Mouse (Mus musculus): ENCODE results near the gene Psmb6. TPM values are rescaled to one million over a fixed set of nuclear protein-coding genes. Genes with fewer than 3 reads are reported as not detected.
"Not testable (repeated sequence)": the region's sequence is repeated elsewhere in the genome, so short reads cannot be mapped to it uniquely, and the experiment has no call there.

The Psmb6 gene
- polyA plus RNA-seq, 1 experiment from 2014 or later: 727 TPM

DNA sequence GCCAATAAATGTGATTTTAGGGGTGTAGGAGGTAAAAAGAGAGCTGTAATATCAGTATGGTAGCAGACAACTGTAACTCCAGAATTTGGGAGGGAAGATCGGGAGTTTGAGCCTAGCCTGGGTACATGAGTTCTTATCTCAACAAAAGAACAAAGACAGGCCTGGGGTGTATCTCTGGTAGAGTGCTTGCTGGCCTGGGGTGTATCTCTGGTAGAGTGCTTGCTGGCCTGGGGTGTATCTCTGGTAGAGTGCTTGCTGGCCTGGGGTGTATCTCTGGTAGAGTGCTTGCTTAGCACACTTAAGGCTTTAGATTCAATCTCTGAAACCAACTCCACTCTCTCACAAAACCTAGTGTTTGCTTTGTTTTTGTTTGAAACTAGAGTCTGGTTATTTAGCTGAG lies 45.4 kb downstream of the Psmb6 start:
- not testable (repeated sequence) for H3K9ac ChIP-seq; H3K27me3 ChIP-seq; H3K36me3 ChIP-seq; ATAC-seq (ENCODE audit: insufficient number of reproducible peaks, low FRiP score, low TSS enrichment, low read depth); H3K9me3 ChIP-seq (replicated peaks); H3K27ac ChIP-seq (replicated peaks); H3K4me3 ChIP-seq (replicated peaks); H3K4me2 ChIP-seq (replicated peaks)
- peaks cover 17% of the 10 kb centered on the region; the same call in 1 of the 2 replicates for H3K4me1 ChIP-seq
- WGBS: 93% methylated on average over 1 of the region's 1 CpGs

- Histone ChIP-seq H3K4me1 (peaks cover 15% of the 10 kb centered on the region), H3K9me3 (replicated peaks) (no peaks in the 10 kb centered on the region), H3K4me2 (replicated peaks) (no peak overlapping the region), H3K9ac (no peak overlapping the region), H3K27ac (replicated peaks) (no peak overlapping the region), H3K4me3 (replicated peaks) (no peak overlapping the region), H3K27me3 (no peaks in the 10 kb centered on the region), H3K36me3 (no peaks in the 10 kb centered on the region)
- WGBS: 97% methylated on average over 1 of the region's 1 CpGs
- no peak for ATAC-seq (ENCODE audit: insufficient number of reproducible peaks, low FRiP score, low TSS enrichment, low read depth)
Observed at GRCm38 (mm10) chr11:70571641-70572040, 46.5 kb downstream of the Psmb6 start.

DNA sequence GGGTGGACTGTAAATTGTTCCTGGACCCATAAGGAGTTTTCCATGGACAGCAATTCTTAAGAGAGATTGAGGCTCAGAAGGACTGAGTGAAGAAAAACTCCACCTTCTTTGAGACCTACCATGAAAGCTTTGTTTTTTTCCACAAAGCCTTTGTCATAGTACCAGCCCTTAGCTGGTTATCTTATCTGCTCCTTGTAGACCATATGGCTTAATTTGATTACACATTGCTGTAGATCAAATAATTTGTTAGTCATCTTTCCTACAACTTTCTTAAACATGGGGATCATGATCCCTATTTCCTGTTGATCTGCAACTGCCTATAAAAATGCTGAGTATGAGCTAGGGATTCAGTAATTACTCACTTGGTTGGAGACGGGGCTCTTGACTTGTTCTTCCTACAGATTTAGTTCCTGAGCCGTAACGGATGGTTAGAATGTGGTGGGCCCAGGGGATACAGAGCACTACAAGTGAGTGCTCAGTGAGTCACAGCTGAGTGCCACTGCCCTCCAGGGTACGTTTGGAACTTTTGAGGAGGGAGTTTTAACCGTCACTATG lies 47.3 kb downstream of the Psmb6 start:
- H3K4me3 ChIP-seq (replicated peaks): no peak overlapping the region
- peaks cover 20% of the 10 kb centered on the region for H3K4me1 ChIP-seq
- no peaks in the 10 kb centered on the region for H3K27me3 ChIP-seq
- no peaks in the 10 kb centered on the region for H3K9me3 ChIP-seq (replicated peaks)
- H3K9ac ChIP-seq: no peak overlapping the region
- no peaks in the 10 kb centered on the region for H3K36me3 ChIP-seq
- no peak for ATAC-seq (ENCODE audit: insufficient number of reproducible peaks, low FRiP score, low TSS enrichment, low read depth)
- H3K27ac ChIP-seq (replicated peaks): no peak overlapping the region
- no peak overlapping the region for H3K4me2 ChIP-seq (replicated peaks)
- 43% methylated on average over 5 of the region's 5 CpGs for WGBS

DNA sequence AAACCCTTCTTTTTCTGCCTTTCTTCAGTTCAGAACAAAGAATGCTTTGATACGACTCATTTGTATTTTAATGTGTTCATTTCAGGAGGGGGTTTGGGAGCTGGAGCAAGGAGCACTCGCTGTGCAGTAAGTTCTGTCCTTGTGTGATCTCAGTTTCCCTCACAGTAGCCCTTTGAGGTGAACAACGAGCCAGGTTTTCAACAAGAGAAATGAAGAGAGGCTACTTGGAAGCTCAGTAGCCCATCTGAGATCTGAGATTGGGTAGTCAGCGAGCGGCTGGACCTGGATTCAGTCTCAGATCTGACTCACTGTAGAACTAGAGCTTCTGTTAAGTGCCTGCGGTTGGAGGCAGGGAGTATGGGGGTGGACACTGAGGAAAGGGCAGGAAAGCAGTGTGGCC lies 48.7 kb downstream of the Psmb6 start:
- Histone ChIP-seq H3K4me1 (peaks cover 34% of the 10 kb centered on the region), H3K27me3 (no peaks in the 10 kb centered on the region), H3K36me3 (no peaks in the 10 kb centered on the region), H3K27ac (replicated peaks) (no peak overlapping the region), H3K9ac (no peak overlapping the region), H3K4me3 (replicated peaks) (no peak overlapping the region), H3K4me2 (replicated peaks) (no peak overlapping the region), H3K9me3 (replicated peaks) (no peaks in the 10 kb centered on the region)
- ATAC-seq (ENCODE audit: insufficient number of reproducible peaks, low FRiP score, low TSS enrichment, low read depth): no peak
- WGBS: 79% methylated on average over 6 of the region's 6 CpGs

DNA sequence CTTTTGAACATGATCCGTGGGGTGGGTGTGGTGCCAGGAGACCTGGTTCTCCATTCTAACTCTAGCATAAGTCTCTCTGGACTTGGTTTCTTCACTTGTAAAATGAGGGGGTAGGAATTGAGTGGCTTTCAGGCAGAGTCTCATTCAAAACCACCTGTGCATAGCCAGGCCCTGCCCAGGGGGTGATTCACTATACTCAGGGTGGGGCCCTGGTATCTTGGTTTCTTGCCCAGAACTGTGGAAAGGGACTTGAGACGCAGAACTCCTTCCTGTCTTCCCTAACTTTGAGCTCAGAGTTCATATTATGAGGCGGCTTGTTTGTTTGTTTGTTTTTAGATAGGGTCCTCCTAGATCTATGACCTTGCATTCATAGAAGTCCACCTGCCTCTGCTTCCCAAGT lies 52.0 kb downstream of the Psmb6 start:
- Histone ChIP-seq H3K9me3 (replicated peaks) (no peaks in the 10 kb centered on the region), H3K27ac (replicated peaks) (peak overlapping the region; percentile 83), H3K4me1 (peaks cover 59% of the 10 kb centered on the region), H3K9ac (no peak overlapping the region), H3K27me3 (no peaks in the 10 kb centered on the region), H3K4me2 (replicated peaks) (no peak overlapping the region), H3K4me3 (replicated peaks) (no peak overlapping the region), H3K36me3 (no peaks in the 10 kb centered on the region)
- 53% methylated on average over 3 of the region's 3 CpGs for WGBS
- ATAC-seq (ENCODE audit: insufficient number of reproducible peaks, low FRiP score, low TSS enrichment, low read depth): 0 out of 2 replicates have a peak, but pooled peaks have one; percentile 48

Other genes with a start within 250 kb of the Psmb6 start
- gene Alox12e, start 202.7 kb upstream of the Psmb6 start, polyA plus RNA-seq (2015; fragmentation: Nextera tagmentation; extraction: Ambion mirVana): 5.9 and 6.9 TPM in 2 replicates
- gene Alox15, start 173.3 kb upstream of the Psmb6 start, polyA plus RNA-seq (2015; fragmentation: Nextera tagmentation; extraction: Ambion mirVana): 1.3 and 2.6 TPM in 2 replicates
- 33.6 and 35.0 TPM in 2 replicates for gene Pelp1, start 115.3 kb upstream of the Psmb6 start, polyA plus RNA-seq (2015; fragmentation: Nextera tagmentation; extraction: Ambion mirVana)
- 26.1 and 28.8 TPM in 2 replicates for gene Arrb2, start 92.7 kb upstream of the Psmb6 start, polyA plus RNA-seq (2015; fragmentation: Nextera tagmentation; extraction: Ambion mirVana)
- 37.0 and 42.9 TPM in 2 replicates for gene Med11, start 73.4 kb upstream of the Psmb6 start, polyA plus RNA-seq (2015; fragmentation: Nextera tagmentation; extraction: Ambion mirVana)
- 0.63 and 0.71 TPM in 2 replicates for gene Zmynd15, start 65.9 kb upstream of the Psmb6 start, polyA plus RNA-seq (2015; fragmentation: Nextera tagmentation; extraction: Ambion mirVana)
- 4.1 and 4.5 TPM in 2 replicates for gene Cxcl16, start 65.4 kb upstream of the Psmb6 start, polyA plus RNA-seq (2015; fragmentation: Nextera tagmentation; extraction: Ambion mirVana)
- gene Tm4sf5, start 20.1 kb upstream of the Psmb6 start, polyA plus RNA-seq (2015; fragmentation: Nextera tagmentation; extraction: Ambion mirVana): 1.1 TPM in 1 of 2 replicates, not detected in the other
- gene Vmo1, start 10.8 kb upstream of the Psmb6 start, polyA plus RNA-seq (2015; fragmentation: Nextera tagmentation; extraction: Ambion mirVana): 0.35 and 0.60 TPM in 2 replicates
- 0.44 and 0.59 TPM in 2 replicates for gene Gltpd2, start 6.2 kb upstream of the Psmb6 start, polyA plus RNA-seq (2015; fragmentation: Nextera tagmentation; extraction: Ambion mirVana)
- gene Gm40193, start 7.6 kb downstream of the Psmb6 start, polyA plus RNA-seq (2015; fragmentation: Nextera tagmentation; extraction: Ambion mirVana): 1.1 and 3.3 TPM in 2 replicates
- gene Pld2, start 14.7 kb downstream of the Psmb6 start, polyA plus RNA-seq (2015; fragmentation: Nextera tagmentation; extraction: Ambion mirVana): 10.3 and 13.2 TPM in 2 replicates
- gene Mink1, start 37.5 kb downstream of the Psmb6 start, polyA plus RNA-seq (2015; fragmentation: Nextera tagmentation; extraction: Ambion mirVana): 16.7 and 20.3 TPM in 2 replicates
- gene 4930544D05Rik, start 90.5 kb downstream of the Psmb6 start, polyA plus RNA-seq (2015; fragmentation: Nextera tagmentation; extraction: Ambion mirVana): not detected in 2 replicates
- 0.49 and 0.65 TPM in 2 replicates for gene Chrne, start 93.8 kb downstream of the Psmb6 start, polyA plus RNA-seq (2015; fragmentation: Nextera tagmentation; extraction: Ambion mirVana)
- gene Gp1ba, start 113.8 kb downstream of the Psmb6 start, polyA plus RNA-seq (2015; fragmentation: Nextera tagmentation; extraction: Ambion mirVana): 0.23 and 0.32 TPM in 2 replicates
- 129 and 147 TPM in 2 replicates for gene Rnf167, start 121.9 kb downstream of the Psmb6 start, polyA plus RNA-seq (2015; fragmentation: Nextera tagmentation; extraction: Ambion mirVana)
- gene Slc25a11, start 122.1 kb downstream of the Psmb6 start, polyA plus RNA-seq (2015; fragmentation: Nextera tagmentation; extraction: Ambion mirVana): 171 and 176 TPM in 2 replicates
- gene Pfn1, start 129.3 kb downstream of the Psmb6 start, polyA plus RNA-seq (2015; fragmentation: Nextera tagmentation; extraction: Ambion mirVana): 1,669 and 1,769 TPM in 2 replicates
- gene Eno3, start 131.8 kb downstream of the Psmb6 start, polyA plus RNA-seq (2015; fragmentation: Nextera tagmentation; extraction: Ambion mirVana): 81.9 and 112 TPM in 2 replicates
- 155 and 164 TPM in 2 replicates for gene Spag7, start 144.0 kb downstream of the Psmb6 start, polyA plus RNA-seq (2015; fragmentation: Nextera tagmentation; extraction: Ambion mirVana)
- 14.5 and 17.5 TPM in 2 replicates for gene Camta2, start 162.7 kb downstream of the Psmb6 start, polyA plus RNA-seq (2015; fragmentation: Nextera tagmentation; extraction: Ambion mirVana)
- gene Inca1, start 174.8 kb downstream of the Psmb6 start, polyA plus RNA-seq (2015; fragmentation: Nextera tagmentation; extraction: Ambion mirVana): 1.2 and 1.6 TPM in 2 replicates
- gene Kif1c, start 175.2 kb downstream of the Psmb6 start, polyA plus RNA-seq (2015; fragmentation: Nextera tagmentation; extraction: Ambion mirVana): 4.7 and 5.9 TPM in 2 replicates
- 7.1 and 7.2 TPM in 2 replicates for gene Zfp3, start 238.8 kb downstream of the Psmb6 start, polyA plus RNA-seq (2015; fragmentation: Nextera tagmentation; extraction: Ambion mirVana)

Measured in embryonic facial prominence, embryonic 15.5 days (tissue).